Mouse (Mus musculus): ENCODE results near the gene Ambra1.

GRCm38 (mm10) chr2:91701366-91701765 lies 28.6 kb upstream of the Ambra1 start:
- TF ChIP-seq CTCF (IDR thresholded peaks at IDR 0.05) (no peak), POLR2A (IDR thresholded peaks at IDR 0.05; ENCODE audit: insufficient read depth, low read depth, low read length) (no peak), EP300 (IDR thresholded peaks at IDR 0.05; ENCODE audit: insufficient read depth, low read depth, low read length) (no peak)

All from heart, adult 2 months (tissue).